Mouse (Mus musculus): ENCODE measurements around the gene Corin. TPM values are rescaled to one million over a fixed set of nuclear protein-coding genes. Genes with fewer than 3 reads are reported as not detected.

Gene Corin
- polyA plus RNA-seq, 1 experiment from 2014 or later: 2.4 TPM

DNA sequence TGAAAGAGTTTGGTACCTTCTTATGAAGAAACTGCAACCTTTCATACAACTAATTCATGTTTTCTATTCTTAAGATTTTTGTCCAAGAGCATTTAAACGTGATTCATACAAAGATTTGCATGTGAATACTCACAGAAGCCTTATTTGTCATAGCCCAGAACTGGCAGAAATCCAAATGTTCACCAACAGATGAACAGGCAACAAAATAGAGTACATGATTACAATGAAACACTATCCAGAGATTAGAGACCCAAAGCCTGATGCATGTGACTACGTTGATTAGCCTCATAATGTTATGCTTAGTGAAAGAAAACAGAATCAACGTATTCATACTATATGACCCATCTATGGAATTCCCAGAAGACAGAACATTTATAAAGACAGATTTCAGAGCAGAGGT is 140.4 kb downstream of the Corin start:
- H3K4me1 ChIP-seq (replicated peaks; ENCODE audit: control insufficient read depth, insufficient read depth, low read length): no peaks in the 10 kb centered on the region
- no peaks in the 10 kb centered on the region for H3K36me3 ChIP-seq (ENCODE audit: control insufficient read depth, insufficient read depth, low read length)
- 49% methylated on average over 3 of the region's 3 CpGs for WGBS
- no peaks in the 10 kb centered on the region for H3K9me3 ChIP-seq (ENCODE audit: control insufficient read depth, low read length)
- no peak overlapping the region for H3K9ac ChIP-seq (ENCODE audit: low read length)
- H3K4me2 ChIP-seq (ENCODE audit: low read depth, low read length): no peak overlapping the region
- H3K27me3 ChIP-seq (ENCODE audit: control insufficient read depth, insufficient read depth, low read depth, low read length): no peaks in the 10 kb centered on the region
- no peak overlapping the region for H3K27ac ChIP-seq (ENCODE audit: low read length)
- ATAC-seq (ENCODE audit: low read depth): no peak
- no peak overlapping the region for H3K4me3 ChIP-seq (ENCODE audit: low read length)

DNA sequence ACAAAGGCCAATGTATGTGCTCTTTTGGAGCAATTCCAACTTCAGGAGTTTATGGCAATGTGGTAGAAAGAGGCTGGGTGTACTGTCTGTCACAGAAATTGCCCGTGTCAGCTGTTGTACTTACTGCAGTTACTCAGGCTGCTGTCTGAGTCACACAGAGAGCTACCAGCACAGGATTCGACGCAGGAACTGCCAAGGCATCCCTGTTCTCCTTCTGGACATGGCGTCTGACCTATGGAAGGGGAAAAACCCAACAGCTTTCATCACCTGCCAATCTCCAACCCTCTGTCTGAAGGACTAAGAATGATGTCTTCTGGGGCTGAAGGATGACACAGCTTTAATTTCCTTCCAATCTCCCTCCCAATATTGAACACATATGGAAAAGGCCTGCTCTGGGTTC is 150.5 kb downstream of the Corin start:
- no peak overlapping the region for H3K27ac ChIP-seq (ENCODE audit: low read length)
- H3K9me3 ChIP-seq (ENCODE audit: control insufficient read depth, low read length): no peaks in the 10 kb centered on the region
- WGBS: 75% methylated on average over 4 of the region's 4 CpGs
- ATAC-seq (ENCODE audit: low read depth): no peak
- no peak overlapping the region for H3K9ac ChIP-seq (ENCODE audit: low read length)
- H3K4me1 ChIP-seq (replicated peaks; ENCODE audit: control insufficient read depth, insufficient read depth, low read length): no peaks in the 10 kb centered on the region
- no peak overlapping the region for H3K4me2 ChIP-seq (ENCODE audit: low read depth, low read length)
- no peaks in the 10 kb centered on the region for H3K27me3 ChIP-seq (ENCODE audit: control insufficient read depth, insufficient read depth, low read depth, low read length)
- no peaks in the 10 kb centered on the region for H3K36me3 ChIP-seq (ENCODE audit: control insufficient read depth, insufficient read depth, low read length)
- H3K4me3 ChIP-seq (ENCODE audit: low read length): no peak overlapping the region

DNA sequence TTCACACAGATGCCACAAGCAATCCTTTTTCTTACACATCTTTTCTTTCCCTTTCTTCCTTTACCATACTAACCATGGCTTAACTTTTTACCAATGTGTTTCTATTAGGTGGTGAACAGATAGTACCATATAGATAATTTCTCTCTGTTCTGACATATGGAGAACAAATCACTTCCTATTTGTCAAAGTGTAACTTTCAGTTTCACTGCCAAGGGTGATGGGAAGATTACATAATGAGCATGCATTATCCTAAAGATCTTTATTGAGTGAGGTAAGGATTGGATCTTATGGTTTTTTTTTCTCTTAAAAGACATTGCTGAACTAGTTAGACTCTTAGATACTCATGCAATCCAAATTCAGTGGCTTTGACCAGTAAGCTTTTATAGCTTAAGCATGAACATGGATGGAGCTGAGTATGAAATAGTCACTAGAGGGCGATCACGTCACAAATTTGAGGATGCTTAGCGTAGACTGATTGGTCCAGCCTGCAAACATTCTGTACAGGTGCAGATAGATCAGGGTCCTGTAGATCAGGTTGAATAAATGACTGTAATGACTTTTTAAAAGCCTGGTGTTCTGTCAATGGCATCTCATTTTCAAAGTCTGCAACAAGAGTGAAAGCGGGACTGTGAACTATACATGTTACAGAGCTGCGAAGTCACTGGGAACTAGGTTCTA is 154.1 kb downstream of the Corin start:
- ATAC-seq (ENCODE audit: low read depth): peak; percentile 76
- no peaks in the 10 kb centered on the region for H3K27me3 ChIP-seq (ENCODE audit: control insufficient read depth, insufficient read depth, low read depth, low read length)
- WGBS: 34% methylated on average over 5 of the region's 5 CpGs

DNA sequence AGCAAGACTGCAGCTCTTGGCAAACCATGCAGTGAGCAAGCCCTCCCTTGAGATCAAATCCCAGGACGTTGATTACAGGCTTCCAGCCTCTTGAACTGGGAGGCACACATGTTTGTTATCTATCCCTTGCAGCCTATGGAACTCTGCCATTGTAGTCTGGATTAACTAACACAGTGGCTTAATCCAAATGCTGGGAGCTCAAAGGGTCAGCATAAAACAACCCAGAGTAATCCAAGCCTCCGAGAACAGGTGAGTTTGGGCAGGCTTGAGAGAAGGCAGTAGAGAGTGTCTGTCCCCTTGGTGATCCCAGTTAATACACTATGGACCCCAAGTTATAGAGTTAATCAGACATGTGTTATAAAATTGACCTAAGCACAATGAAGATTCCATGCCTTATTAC is 155.7 kb downstream of the Corin start:
- no peak for ATAC-seq (ENCODE audit: low read depth)
- Histone ChIP-seq H3K4me2 (ENCODE audit: low read depth, low read length) (no peak overlapping the region), H3K9me3 (ENCODE audit: control insufficient read depth, low read length) (no peaks in the 10 kb centered on the region), H3K27me3 (ENCODE audit: control insufficient read depth, insufficient read depth, low read depth, low read length) (no peaks in the 10 kb centered on the region), H3K9ac (ENCODE audit: low read length) (no peak overlapping the region), H3K4me3 (ENCODE audit: low read length) (no peak overlapping the region), H3K4me1 (replicated peaks; ENCODE audit: control insufficient read depth, insufficient read depth, low read length) (no peaks in the 10 kb centered on the region), H3K27ac (ENCODE audit: low read length) (no peak overlapping the region), H3K36me3 (ENCODE audit: control insufficient read depth, insufficient read depth, low read length) (no peaks in the 10 kb centered on the region)
- 46% methylated on average over 2 of the region's 2 CpGs for WGBS

More for the DNA sequence above, 154.1 kb downstream of the Corin start:
- no peak overlapping the region for H3K4me3 ChIP-seq (ENCODE audit: low read length)
- H3K9me3 ChIP-seq (ENCODE audit: control insufficient read depth, low read length): no peaks in the 10 kb centered on the region
- H3K4me2 ChIP-seq (ENCODE audit: low read depth, low read length): no peak overlapping the region
- no peak overlapping the region for H3K27ac ChIP-seq (ENCODE audit: low read length)
- no peak overlapping the region for H3K9ac ChIP-seq (ENCODE audit: low read length)
- H3K36me3 ChIP-seq (ENCODE audit: control insufficient read depth, insufficient read depth, low read length): no peaks in the 10 kb centered on the region
- H3K4me1 ChIP-seq (replicated peaks; ENCODE audit: control insufficient read depth, insufficient read depth, low read length): no peaks in the 10 kb centered on the region

DNA sequence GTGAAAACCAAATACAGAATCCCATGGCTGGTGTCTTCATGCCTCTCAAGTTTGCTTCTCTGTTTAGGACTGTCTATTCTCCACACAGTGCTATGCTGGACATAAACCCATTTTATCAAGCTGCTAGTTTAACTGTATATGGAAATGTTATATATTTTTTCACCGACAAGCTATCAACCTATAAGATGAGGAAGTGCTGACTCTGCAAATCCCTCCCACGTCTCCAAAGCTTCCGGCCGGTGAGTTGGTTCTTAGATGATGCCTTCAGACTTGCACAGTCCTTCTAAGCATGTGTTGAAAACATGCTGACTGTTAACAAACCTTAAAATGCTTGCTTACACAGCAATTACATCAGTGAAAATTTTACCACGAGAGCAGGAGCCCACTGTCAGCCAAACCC is 168.4 kb downstream of the Corin start:
- no peaks in the 10 kb centered on the region for H3K9me3 ChIP-seq (ENCODE audit: control insufficient read depth, low read length)
- 66% methylated on average over 5 of the region's 5 CpGs for WGBS
- no peak for ATAC-seq (ENCODE audit: low read depth)

DNA sequence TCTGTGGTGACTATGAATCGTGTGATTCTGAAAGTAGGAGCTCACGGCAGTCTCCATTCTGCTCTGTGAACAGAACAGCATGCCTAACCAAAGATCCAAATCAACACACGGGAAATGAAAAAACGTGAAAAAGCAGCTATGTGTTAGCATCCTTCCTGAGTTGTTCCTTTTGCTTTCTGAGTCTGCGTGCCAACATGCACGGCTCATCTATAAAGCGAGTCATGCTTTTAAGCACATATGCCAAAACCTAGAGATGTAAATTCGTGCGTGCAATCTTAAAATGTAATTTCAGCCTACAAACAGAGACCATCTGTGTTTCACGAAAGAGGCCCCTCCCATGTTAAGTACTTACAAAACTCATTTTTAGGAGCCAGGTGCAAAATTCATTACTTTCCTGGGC is 171.4 kb downstream of the Corin start:
- ATAC-seq (ENCODE audit: low read depth): no peak
- H3K9me3 ChIP-seq (ENCODE audit: control insufficient read depth, low read length): no peaks in the 10 kb centered on the region
- H3K27ac ChIP-seq (ENCODE audit: low read length): no peak overlapping the region
- H3K4me3 ChIP-seq (ENCODE audit: low read length): no peak overlapping the region
- no peak overlapping the region for H3K4me2 ChIP-seq (ENCODE audit: low read depth, low read length)
- 84% methylated on average over 10 of the region's 10 CpGs for WGBS
- no peak overlapping the region for H3K9ac ChIP-seq (ENCODE audit: low read length)
- no peaks in the 10 kb centered on the region for H3K27me3 ChIP-seq (ENCODE audit: control insufficient read depth, insufficient read depth, low read depth, low read length)
- H3K4me1 ChIP-seq (replicated peaks; ENCODE audit: control insufficient read depth, insufficient read depth, low read length): no peaks in the 10 kb centered on the region
- no peaks in the 10 kb centered on the region for H3K36me3 ChIP-seq (ENCODE audit: control insufficient read depth, insufficient read depth, low read length)

More for the DNA sequence above, 168.4 kb downstream of the Corin start:
- H3K9ac ChIP-seq (ENCODE audit: low read length): no peak overlapping the region
- no peak overlapping the region for H3K4me3 ChIP-seq (ENCODE audit: low read length)
- no peaks in the 10 kb centered on the region for H3K27me3 ChIP-seq (ENCODE audit: control insufficient read depth, insufficient read depth, low read depth, low read length)
- H3K4me2 ChIP-seq (ENCODE audit: low read depth, low read length): no peak overlapping the region
- H3K27ac ChIP-seq (ENCODE audit: low read length): no peak overlapping the region
- no peaks in the 10 kb centered on the region for H3K4me1 ChIP-seq (replicated peaks; ENCODE audit: control insufficient read depth, insufficient read depth, low read length)
- no peaks in the 10 kb centered on the region for H3K36me3 ChIP-seq (ENCODE audit: control insufficient read depth, insufficient read depth, low read length)

DNA sequence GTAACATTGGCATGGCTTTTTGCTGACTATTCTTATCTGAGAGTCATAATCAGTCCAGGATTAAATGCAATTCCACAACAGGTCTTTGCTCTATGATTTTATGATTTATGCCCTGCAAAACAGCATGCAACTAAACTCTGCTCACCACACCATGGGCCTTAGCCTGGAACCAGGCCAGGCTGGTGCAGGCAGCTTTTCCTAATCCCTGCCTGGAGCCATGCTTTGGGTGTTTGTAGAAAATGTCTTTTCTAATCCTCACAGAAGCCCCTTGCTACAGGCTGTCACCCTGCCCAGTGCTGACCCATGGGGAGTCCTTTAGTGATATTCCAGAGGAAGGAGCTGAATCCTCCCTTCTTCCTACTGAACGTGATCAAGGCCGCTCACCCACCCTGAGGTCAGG is 173.1 kb downstream of the Corin start:
- no peak overlapping the region for H3K27ac ChIP-seq (ENCODE audit: low read length)
- no peaks in the 10 kb centered on the region for H3K27me3 ChIP-seq (ENCODE audit: control insufficient read depth, insufficient read depth, low read depth, low read length)
- H3K9me3 ChIP-seq (ENCODE audit: control insufficient read depth, low read length): no peaks in the 10 kb centered on the region
- WGBS: 52% methylated on average over 2 of the region's 2 CpGs
- H3K4me1 ChIP-seq (replicated peaks; ENCODE audit: control insufficient read depth, insufficient read depth, low read length): no peaks in the 10 kb centered on the region
- H3K36me3 ChIP-seq (ENCODE audit: control insufficient read depth, insufficient read depth, low read length): no peaks in the 10 kb centered on the region
- ATAC-seq (ENCODE audit: low read depth): no peak
- no peak overlapping the region for H3K4me3 ChIP-seq (ENCODE audit: low read length)
- no peak overlapping the region for H3K4me2 ChIP-seq (ENCODE audit: low read depth, low read length)
- no peak overlapping the region for H3K9ac ChIP-seq (ENCODE audit: low read length)

DNA sequence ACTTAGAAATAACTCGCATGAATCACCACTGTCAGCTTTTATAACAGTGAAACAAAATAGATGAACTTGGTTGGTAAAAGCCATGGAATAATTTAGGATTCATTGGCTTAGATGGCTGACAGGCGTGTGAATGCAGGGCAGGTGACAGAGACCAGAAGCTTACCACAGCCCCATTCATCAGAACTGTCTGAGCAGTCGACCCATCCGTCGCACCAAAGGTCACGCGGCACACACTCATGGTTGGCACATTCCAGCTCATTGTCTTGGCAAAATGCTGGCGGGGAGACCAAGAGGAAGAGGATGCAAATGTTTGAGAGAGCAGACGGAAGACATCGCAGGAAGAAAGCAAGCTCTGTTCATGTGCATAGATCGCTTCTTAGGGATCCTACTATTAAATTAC is 173.6 kb downstream of the Corin start:
- no peak overlapping the region for H3K27ac ChIP-seq (ENCODE audit: low read length)
- no peak for ATAC-seq (ENCODE audit: low read depth)
- H3K4me1 ChIP-seq (replicated peaks; ENCODE audit: control insufficient read depth, insufficient read depth, low read length): no peaks in the 10 kb centered on the region
- H3K9me3 ChIP-seq (ENCODE audit: control insufficient read depth, low read length): no peaks in the 10 kb centered on the region
- no peak overlapping the region for H3K4me2 ChIP-seq (ENCODE audit: low read depth, low read length)
- H3K36me3 ChIP-seq (ENCODE audit: control insufficient read depth, insufficient read depth, low read length): no peaks in the 10 kb centered on the region
- no peaks in the 10 kb centered on the region for H3K27me3 ChIP-seq (ENCODE audit: control insufficient read depth, insufficient read depth, low read depth, low read length)
- 66% methylated on average over 11 of the region's 11 CpGs for WGBS
- H3K9ac ChIP-seq (ENCODE audit: low read length): no peak overlapping the region
- H3K4me3 ChIP-seq (ENCODE audit: low read length): no peak overlapping the region

DNA sequence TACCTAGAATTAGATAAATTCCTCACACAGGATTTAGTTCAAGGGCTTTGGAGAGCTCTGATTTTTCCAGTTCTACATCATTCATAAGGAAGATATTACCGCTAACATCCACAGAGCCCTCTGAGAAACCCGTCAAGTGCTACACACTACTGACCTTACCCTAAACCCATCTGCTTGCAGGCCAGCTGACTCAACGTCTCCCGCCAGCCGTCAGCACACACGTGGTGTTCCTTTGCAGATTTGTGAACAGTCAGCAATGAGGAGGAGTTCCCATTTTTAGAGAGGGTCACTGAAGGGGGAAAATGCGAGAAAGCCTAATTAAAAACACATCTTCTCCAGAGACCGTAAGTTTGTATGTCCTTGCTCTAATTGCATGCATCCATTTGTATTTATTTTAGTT is 174.8 kb downstream of the Corin start:
- Histone ChIP-seq H3K4me3 (ENCODE audit: low read length) (no peak overlapping the region), H3K36me3 (ENCODE audit: control insufficient read depth, insufficient read depth, low read length) (no peaks in the 10 kb centered on the region), H3K27me3 (ENCODE audit: control insufficient read depth, insufficient read depth, low read depth, low read length) (no peaks in the 10 kb centered on the region), H3K9ac (ENCODE audit: low read length) (no peak overlapping the region), H3K9me3 (ENCODE audit: control insufficient read depth, low read length) (no peaks in the 10 kb centered on the region), H3K4me1 (replicated peaks; ENCODE audit: control insufficient read depth, insufficient read depth, low read length) (no peaks in the 10 kb centered on the region), H3K27ac (ENCODE audit: low read length) (no peak overlapping the region), H3K4me2 (ENCODE audit: low read depth, low read length) (no peak overlapping the region)
- 42% methylated on average over 8 of the region's 8 CpGs for WGBS
- no peak for ATAC-seq (ENCODE audit: low read depth)

DNA sequence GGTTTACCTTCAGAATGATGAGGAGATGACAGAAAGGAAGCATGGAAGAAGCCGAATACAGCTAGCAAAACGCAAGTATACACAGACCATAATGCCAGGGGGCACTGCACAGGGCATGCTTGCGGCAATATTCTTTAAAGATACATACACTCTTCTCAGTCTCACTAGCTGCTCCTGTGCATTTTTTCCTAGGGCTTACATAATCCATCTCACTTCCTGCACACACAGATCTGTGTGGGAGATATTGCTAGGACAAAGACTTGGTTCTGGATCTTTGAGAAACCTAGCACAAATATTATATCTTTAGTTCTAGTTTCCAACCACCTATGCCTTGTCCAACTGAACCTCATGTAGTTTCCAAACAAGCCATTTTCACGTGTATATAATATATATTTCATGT is 189.0 kb downstream of the Corin start:
- no peak overlapping the region for H3K9ac ChIP-seq (ENCODE audit: low read length)
- H3K4me1 ChIP-seq (replicated peaks; ENCODE audit: control insufficient read depth, insufficient read depth, low read length): no peaks in the 10 kb centered on the region
- H3K4me3 ChIP-seq (ENCODE audit: low read length): no peak overlapping the region
- H3K36me3 ChIP-seq (ENCODE audit: control insufficient read depth, insufficient read depth, low read length): no peaks in the 10 kb centered on the region
- H3K4me2 ChIP-seq (ENCODE audit: low read depth, low read length): no peak overlapping the region
- 66% methylated on average over 4 of the region's 4 CpGs for WGBS
- no peak overlapping the region for H3K27ac ChIP-seq (ENCODE audit: low read length)
- H3K27me3 ChIP-seq (ENCODE audit: control insufficient read depth, insufficient read depth, low read depth, low read length): no peaks in the 10 kb centered on the region
- no peaks in the 10 kb centered on the region for H3K9me3 ChIP-seq (ENCODE audit: control insufficient read depth, low read length)
- no peak for ATAC-seq (ENCODE audit: low read depth)
